Mouse (Mus musculus) olfactory bulb, adult 2 months (tissue): ENCODE data around the gene AI854703.

Experiments
- CTCF ChIP-seq: fragments of 200-500 bp; IDR thresholded peaks from 2 replicates; pipeline ENCODE4 v1.5.1; 2012; ENCODE audit warnings: low read depth, mild to moderate bottlenecking, low read length, moderate library complexity; ENCODE audit not compliant: insufficient read depth
- POLR2A ChIP-seq: fragments of 200-500 bp; IDR thresholded peaks from 2 replicates; pipeline ENCODE4 v1.6.1; 2012; ENCODE audit warnings: mild to moderate bottlenecking, low read depth, low read length, moderate library complexity; ENCODE audit not compliant: insufficient read depth

DNA sequence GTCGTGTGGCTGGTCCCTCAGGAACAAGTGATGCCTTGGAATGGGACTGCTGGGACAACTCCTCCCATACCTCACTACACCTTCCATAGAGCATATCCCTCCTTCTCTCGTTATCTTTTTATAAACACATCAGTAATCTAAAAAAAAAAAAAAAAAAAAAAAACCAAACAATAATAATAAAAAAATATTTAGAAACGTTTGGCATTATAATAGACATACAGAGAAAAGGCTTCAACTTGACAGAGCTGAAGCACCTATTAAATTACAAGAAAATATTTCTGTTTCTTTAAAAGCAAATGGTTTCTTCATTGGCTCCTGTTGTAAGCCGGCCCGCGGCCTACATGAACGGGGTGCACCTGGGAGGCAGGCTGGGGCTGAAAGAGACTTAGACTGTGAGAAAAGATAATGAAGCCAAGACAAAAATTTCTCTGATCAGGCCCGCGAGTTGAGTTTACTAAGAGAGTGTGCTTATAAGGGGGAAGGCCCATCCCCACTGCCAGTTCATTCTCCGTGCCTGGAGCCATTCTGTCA is 48.9 kb downstream of the AI854703 start:
- TF ChIP-seq CTCF (no peak), POLR2A (no peak)
